Mouse (Mus musculus): ENCODE measurements at regions not wholly inside any gene's neighbourhood (a gene's known extent, or its start where the extent isn't known, plus 50 kb on each side); places are given as distances from the start of the nearest gene placed in this dataset.
A peak's percentile ranks its signal among the peaks of the same experiment; 100 is the strongest.

GRCm38 (mm10) chr14:56313969-56314368, 50.9 kb upstream of the Atp12a start:
- Histone ChIP-seq H3K9ac (replicated peaks; ENCODE audit: low read depth, low read length) (no peak overlapping the region), H3K27ac (ENCODE audit: low read depth) (no peak overlapping the region), H3K4me3 (ENCODE audit: low read depth, low read length) (no peak overlapping the region), H3K36me3 (replicated peaks; ENCODE audit: control insufficient read depth, insufficient read depth, low read length) (no peaks in the 10 kb centered on the region), H3K4me2 (ENCODE audit: low read depth, low read length) (no peak overlapping the region), H3K4me1 (ENCODE audit: control insufficient read depth, insufficient read depth) (no peaks in the 10 kb centered on the region), H3K9me3 (replicated peaks; ENCODE audit: control insufficient read depth, low read length) (no peaks in the 10 kb centered on the region), H3K27me3 (ENCODE audit: control insufficient read depth, insufficient read depth, low read length) (no peaks in the 10 kb centered on the region)
- WGBS = 71% methylated on average over 9 of the region's 9 CpGs
- ATAC-seq (ENCODE audit: insufficient read depth, low read depth) (no peak), DNase-seq (ENCODE audit: low spot score) (no peak)
- TF ChIP-seq CTCF (IDR thresholded peaks at IDR 0.05; ENCODE audit: low read depth) (no peak), EP300 (IDR thresholded peaks at IDR 0.05; ENCODE audit: low read depth) (no peak)

GRCm38 (mm10) chr14:56314459-56314858, 50.4 kb upstream of the Atp12a start:
- Histone ChIP-seq H3K36me3 (replicated peaks; ENCODE audit: control insufficient read depth, insufficient read depth, low read length) (no peaks in the 10 kb centered on the region), H3K9ac (replicated peaks; ENCODE audit: low read depth, low read length) (no peak overlapping the region), H3K9me3 (replicated peaks; ENCODE audit: control insufficient read depth, low read length) (no peaks in the 10 kb centered on the region), H3K4me2 (ENCODE audit: low read depth, low read length) (no peak overlapping the region), H3K27me3 (ENCODE audit: control insufficient read depth, insufficient read depth, low read length) (no peaks in the 10 kb centered on the region), H3K4me1 (ENCODE audit: control insufficient read depth, insufficient read depth) (no peaks in the 10 kb centered on the region), H3K27ac (ENCODE audit: low read depth) (no peak overlapping the region), H3K4me3 (ENCODE audit: low read depth, low read length) (no peak overlapping the region)
- ATAC-seq (ENCODE audit: insufficient read depth, low read depth) = no peak
- TF ChIP-seq EP300 (IDR thresholded peaks at IDR 0.05; ENCODE audit: low read depth) = no peak
- peak; percentile 83 for TF ChIP-seq CTCF (IDR thresholded peaks at IDR 0.05; ENCODE audit: low read depth)
- 22% methylated on average over 7 of the region's 7 CpGs for WGBS
- DNase-seq (ENCODE audit: low spot score) = peak; percentile 30

Measured in heart, postnatal 0 days (tissue).